Mouse (Mus musculus) stomach, embryonic 15.5 days (tissue): ENCODE measurements around the gene Dysf. TPM values are rescaled to one million over a fixed set of nuclear protein-coding genes. Genes with fewer than 3 reads are reported as not detected.

Experiments
- ATAC-seq: fragments of 200-750 bp; cut with Nextera tagmentation; 2 replicates; pipeline ENCODE4 v1.8.0; 2017; ENCODE audit warnings: low read depth, moderate number of reproducible peaks, moderate TSS enrichment; ENCODE audit not compliant: insufficient read depth, low FRiP score
- H3K27ac ChIP-seq: fragments of 300-500 bp; sonication (generic); 2 replicates; pipeline ENCODE4 v1.5.1; 2015; ENCODE audit warnings: mild to moderate bottlenecking, inconsistent platforms
- H3K27me3 ChIP-seq: fragments of 300-500 bp; sonication (generic); replicated peaks from 2 replicates; pipeline ENCODE4 v1.6.1; 2015; ENCODE audit warnings: inconsistent platforms
- H3K36me3 ChIP-seq: fragments of 300-500 bp; sonication (generic); 2 replicates; pipeline ENCODE4 v1.6.1; 2015; ENCODE audit warnings: inconsistent platforms
- H3K4me1 ChIP-seq: fragments of 300-500 bp; sonication (generic); 2 replicates; pipeline ENCODE4 v1.6.1; 2015; ENCODE audit warnings: inconsistent platforms
- H3K4me2 ChIP-seq: fragments of 300-500 bp; sonication (generic); 2 replicates; pipeline ENCODE4 v1.6.1; 2015; ENCODE audit warnings: mild to moderate bottlenecking, inconsistent platforms
- H3K4me3 ChIP-seq: fragments of 300-500 bp; sonication (generic); replicated peaks from 2 replicates; pipeline ENCODE4 v1.5.1; 2015; ENCODE audit warnings: inconsistent platforms
- H3K9ac ChIP-seq: fragments of 300-500 bp; sonication (generic); 2 replicates; pipeline ENCODE4 v1.6.1; 2015; ENCODE audit warnings: inconsistent platforms
- H3K9me3 ChIP-seq: fragments of 300-500 bp; sonication (generic); 2 replicates; pipeline ENCODE4 v1.6.1; 2016; ENCODE audit warnings: inconsistent platforms
- WGBS: fragments of 180-500 bp; shearing (Covaris S2); methylation state at CpG from one replicate; pipeline ENCODE4 v1.1.7; 2015; 5-methylcytosine and 5-hydroxymethylcytosine counted together
- polyA plus RNA-seq: library from polyadenylated mRNA; unstranded; fragments of >200 nt; fragmentation: Nextera tagmentation; extraction: Ambion mirVana; gene quantifications from 2 replicates; pipeline ENCODE4 v1.2.1, GENCODE M21; 2015

Dysf gene
- polyA plus RNA-seq, 1 experiment from 2014 or later = 8.2 TPM

DNA sequence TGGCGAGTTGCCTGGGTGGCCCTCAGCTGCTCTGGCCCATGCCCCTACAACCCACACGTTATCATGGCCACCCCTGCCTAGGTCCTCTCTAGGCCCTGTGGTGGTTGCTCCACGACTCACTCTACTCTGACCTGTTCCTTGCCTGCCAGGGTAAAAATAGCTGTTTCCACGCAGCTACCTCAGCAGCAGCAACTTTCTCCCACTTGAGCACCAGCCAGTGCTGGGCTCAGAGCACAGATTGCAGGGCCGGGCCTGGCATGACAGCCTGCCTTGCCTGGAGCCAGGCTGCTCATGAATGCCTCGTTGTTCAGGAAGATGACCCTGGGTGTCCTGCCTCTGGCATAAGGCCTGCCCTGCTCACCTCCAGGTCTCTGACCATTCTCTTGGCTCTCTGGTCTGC is 217.2 kb downstream of the Dysf start:
- H3K4me2 ChIP-seq = no peak overlapping the region
- no peak overlapping the region for H3K4me3 ChIP-seq
- H3K9ac ChIP-seq = no peak overlapping the region
- no peaks in the 10 kb centered on the region for H3K36me3 ChIP-seq
- WGBS = 73% methylated on average over 6 of the region's 6 CpGs
- no peak for ATAC-seq
- no peaks in the 10 kb centered on the region for H3K27me3 ChIP-seq
- H3K9me3 ChIP-seq = no peaks in the 10 kb centered on the region
- no peak overlapping the region for H3K27ac ChIP-seq
- H3K4me1 ChIP-seq = no peaks in the 10 kb centered on the region

DNA sequence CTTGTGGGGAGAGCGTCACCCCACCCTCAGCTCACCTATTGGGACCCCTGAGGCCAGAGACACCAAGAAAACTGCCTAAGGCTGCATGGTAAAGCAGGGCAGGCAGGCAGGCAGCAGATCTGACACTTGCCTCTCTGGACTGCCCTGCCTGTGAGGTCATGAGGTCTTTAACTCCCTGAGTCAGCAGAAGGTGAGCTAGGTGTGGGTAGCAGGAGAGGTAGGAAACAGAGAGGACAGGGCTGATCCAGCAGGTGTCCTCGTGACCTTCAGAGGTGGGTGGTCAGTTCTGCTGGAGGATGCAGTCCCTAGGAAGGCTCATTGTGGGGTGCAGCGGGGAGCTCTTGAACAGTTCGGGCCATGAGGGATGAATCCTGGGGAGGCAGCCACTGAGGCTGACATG is 219.8 kb downstream of the Dysf start:
- no peak for ATAC-seq
- Histone ChIP-seq H3K27ac (no peak overlapping the region), H3K36me3 (no peaks in the 10 kb centered on the region), H3K4me1 (no peaks in the 10 kb centered on the region; the same call in 1 of the 2 replicates), H3K4me2 (no peak overlapping the region), H3K27me3 (no peaks in the 10 kb centered on the region), H3K9me3 (no peaks in the 10 kb centered on the region), H3K4me3 (no peak overlapping the region), H3K9ac (no peak overlapping the region)
- WGBS = 76% methylated on average over 4 of the region's 4 CpGs

DNA sequence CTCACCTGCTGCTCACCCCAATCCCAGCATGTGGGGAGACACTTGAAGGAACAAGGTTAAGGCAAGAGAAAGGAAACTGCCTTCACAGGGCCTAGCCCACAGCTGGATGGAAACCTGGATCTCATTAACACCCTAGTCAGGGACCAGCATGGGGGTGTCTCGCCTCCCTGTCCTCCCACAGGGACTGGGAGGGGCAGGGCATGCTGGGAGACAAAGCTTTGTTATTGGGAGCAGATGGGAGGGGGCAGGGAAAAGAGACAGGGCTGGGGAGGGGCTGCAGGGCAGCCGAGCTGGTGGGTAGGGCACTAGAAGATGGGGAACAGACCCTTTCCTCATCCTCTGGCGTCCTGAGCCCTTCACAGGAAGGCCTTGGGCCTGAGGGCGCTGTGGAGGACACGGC is 220.4 kb downstream of the Dysf start:
- Histone ChIP-seq H3K27me3 (no peaks in the 10 kb centered on the region), H3K9me3 (no peaks in the 10 kb centered on the region), H3K9ac (no peak overlapping the region), H3K4me2 (no peak overlapping the region), H3K27ac (no peak overlapping the region), H3K36me3 (no peaks in the 10 kb centered on the region), H3K4me1 (no peaks in the 10 kb centered on the region; the same call in 1 of the 2 replicates), H3K4me3 (no peak overlapping the region)
- no peak for ATAC-seq
- WGBS = 49% methylated on average over 5 of the region's 5 CpGs

DNA sequence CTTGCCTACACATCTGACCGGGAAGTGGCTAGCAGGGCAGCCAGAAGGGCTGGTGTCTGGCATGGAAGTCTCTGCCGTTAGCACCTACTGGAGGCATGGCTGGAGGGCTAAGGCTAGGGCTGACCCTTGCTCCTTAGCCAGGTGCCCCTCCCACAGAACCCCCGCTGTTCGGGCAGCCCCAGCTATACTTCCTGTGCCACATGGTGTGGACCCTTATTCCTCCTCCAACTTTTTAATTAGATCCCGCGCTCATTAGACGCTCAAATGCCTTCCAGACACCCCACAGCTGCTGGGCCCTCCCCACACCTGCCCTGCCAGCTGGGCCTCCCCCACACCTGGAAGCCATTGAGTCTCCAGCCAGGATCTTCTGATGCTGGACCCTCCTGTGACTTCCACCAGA is 221.3 kb downstream of the Dysf start:
- ATAC-seq = no peak
- no peak overlapping the region for H3K4me3 ChIP-seq
- H3K9me3 ChIP-seq = no peaks in the 10 kb centered on the region
- no peaks in the 10 kb centered on the region; the same call in 1 of the 2 replicates for H3K4me1 ChIP-seq
- WGBS = 56% methylated on average over 7 of the region's 7 CpGs
- H3K4me2 ChIP-seq = no peak overlapping the region
- H3K27ac ChIP-seq = no peak overlapping the region
- H3K27me3 ChIP-seq = no peaks in the 10 kb centered on the region
- H3K36me3 ChIP-seq = no peaks in the 10 kb centered on the region
- no peak overlapping the region for H3K9ac ChIP-seq

DNA sequence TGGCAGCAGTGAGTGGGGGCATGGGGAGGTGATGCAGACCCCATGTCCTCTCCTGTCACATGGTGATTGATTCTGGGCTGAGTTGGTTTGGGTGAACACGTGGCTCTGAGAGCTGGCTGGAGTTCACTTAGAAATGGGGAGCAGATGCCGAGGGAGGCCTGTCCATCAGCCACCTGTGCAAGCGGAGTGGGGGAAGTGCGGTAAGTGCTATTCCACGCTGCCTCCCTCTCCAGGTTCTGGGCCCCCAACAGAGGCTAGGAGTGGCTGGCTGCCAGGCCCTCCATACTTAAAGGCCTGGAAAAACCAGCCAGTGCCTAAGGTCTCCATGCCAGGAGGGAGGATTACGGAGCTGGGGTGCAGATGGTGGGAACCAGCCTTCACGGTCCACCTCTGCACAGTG is 222.7 kb downstream of the Dysf start:
- Histone ChIP-seq H3K4me3 (no peak overlapping the region), H3K36me3 (no peaks in the 10 kb centered on the region), H3K9me3 (no peaks in the 10 kb centered on the region), H3K4me1 (no peaks in the 10 kb centered on the region; the same call in 1 of the 2 replicates), H3K27me3 (no peaks in the 10 kb centered on the region), H3K27ac (no peak overlapping the region), H3K9ac (no peak overlapping the region), H3K4me2 (no peak overlapping the region)
- 54% methylated on average over 7 of the region's 7 CpGs for WGBS
- no peak for ATAC-seq

DNA sequence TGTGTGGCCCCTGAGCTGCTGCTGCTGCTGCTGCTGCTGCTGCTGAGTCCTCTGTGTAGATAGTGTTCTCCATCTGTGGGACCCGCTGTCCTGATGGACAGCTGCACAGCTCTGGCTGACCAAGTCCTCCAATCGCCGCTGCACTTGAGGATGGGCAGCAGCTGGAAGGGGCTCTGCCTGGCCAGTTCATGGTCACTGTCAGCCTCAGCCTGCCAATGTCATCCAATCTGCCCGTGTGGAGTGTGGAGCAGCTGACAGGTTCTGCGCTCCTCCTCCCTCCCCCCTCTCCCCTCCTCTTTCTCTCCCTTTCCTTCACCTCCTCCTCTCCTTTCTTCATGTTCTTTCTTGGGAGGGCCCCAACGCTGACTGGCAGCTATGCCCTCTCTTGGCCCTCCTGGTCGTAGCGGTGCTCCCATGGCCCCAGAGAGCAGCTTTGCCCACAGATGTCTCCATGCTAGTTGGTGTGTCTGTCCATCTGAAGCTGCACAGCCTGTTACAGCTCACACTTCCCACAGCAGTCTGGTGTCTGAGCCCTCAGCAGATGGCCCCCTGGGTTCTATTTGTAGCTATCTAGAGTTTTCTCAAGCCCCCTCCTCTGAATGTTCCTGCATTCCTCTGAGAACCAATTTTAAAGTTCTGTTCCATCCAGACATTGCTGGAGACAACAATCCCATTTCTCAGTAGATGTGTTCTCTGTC is 223.8 kb downstream of the Dysf start:
- Histone ChIP-seq H3K27ac (no peak overlapping the region), H3K36me3 (no peaks in the 10 kb centered on the region), H3K27me3 (no peaks in the 10 kb centered on the region), H3K4me3 (no peak overlapping the region), H3K9ac (no peak overlapping the region), H3K4me1 (no peaks in the 10 kb centered on the region; the same call in 1 of the 2 replicates), H3K9me3 (no peaks in the 10 kb centered on the region), H3K4me2 (no peak overlapping the region)
- no peak for ATAC-seq
- 46% methylated on average over 8 of the region's 8 CpGs for WGBS

DNA sequence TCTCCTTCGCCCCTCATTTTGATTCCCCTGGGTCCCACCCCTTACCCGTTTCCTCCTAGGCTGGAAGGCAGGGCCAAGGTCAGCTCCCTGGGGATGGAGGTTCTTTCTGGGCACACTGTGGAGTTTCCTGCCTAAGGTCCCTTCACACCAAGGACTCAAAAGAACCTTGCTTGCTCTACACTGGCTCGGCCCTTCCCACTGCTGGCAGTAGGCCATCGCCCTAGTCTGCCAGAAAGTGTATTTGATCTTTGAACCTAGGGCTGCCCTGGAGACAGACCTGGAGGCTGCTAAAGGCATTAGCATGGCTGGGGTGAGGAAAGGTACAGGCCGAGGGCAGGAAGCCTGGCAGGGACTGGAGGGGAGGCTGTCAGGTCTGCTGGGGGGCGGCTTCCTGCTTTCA is 225.4 kb downstream of the Dysf start:
- no peaks in the 10 kb centered on the region for H3K9me3 ChIP-seq
- no peak for ATAC-seq
- no peak overlapping the region for H3K9ac ChIP-seq
- H3K4me2 ChIP-seq = no peak overlapping the region
- H3K4me1 ChIP-seq = no peaks in the 10 kb centered on the region; the same call in 1 of the 2 replicates
- no peaks in the 10 kb centered on the region for H3K27me3 ChIP-seq
- WGBS = 58% methylated on average over 6 of the region's 6 CpGs
- H3K36me3 ChIP-seq = no peaks in the 10 kb centered on the region
- H3K4me3 ChIP-seq = no peak overlapping the region
- H3K27ac ChIP-seq = no peak overlapping the region

DNA sequence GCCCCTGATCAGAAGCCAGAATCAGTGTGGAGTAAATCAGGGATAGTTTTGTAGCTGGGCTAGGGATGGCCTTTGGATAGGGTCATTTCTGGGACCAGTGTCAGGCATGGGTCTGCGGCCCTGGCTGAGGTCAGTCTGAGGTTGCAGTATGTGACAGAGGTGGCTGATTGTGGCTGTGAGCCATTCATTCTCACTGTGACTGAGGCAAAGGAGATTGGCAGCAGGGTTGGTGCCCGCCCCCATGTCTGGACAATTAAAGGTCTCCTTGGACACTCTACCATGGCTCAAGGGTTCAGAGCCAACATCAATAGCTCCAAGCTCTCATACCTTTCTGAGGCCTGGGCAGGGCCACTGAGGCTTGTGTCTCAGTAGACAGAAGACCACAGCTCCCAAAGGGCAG is 227.0 kb downstream of the Dysf start:
- H3K9ac ChIP-seq = no peak overlapping the region
- H3K4me2 ChIP-seq = no peak overlapping the region
- H3K9me3 ChIP-seq = no peaks in the 10 kb centered on the region
- no peak for ATAC-seq
- H3K27me3 ChIP-seq = no peaks in the 10 kb centered on the region
- H3K4me3 ChIP-seq = no peak overlapping the region
- no peaks in the 10 kb centered on the region; the same call in 1 of the 2 replicates for H3K4me1 ChIP-seq
- no peaks in the 10 kb centered on the region for H3K36me3 ChIP-seq
- WGBS = 85% methylated on average over 2 of the region's 2 CpGs
- H3K27ac ChIP-seq = no peak overlapping the region

DNA sequence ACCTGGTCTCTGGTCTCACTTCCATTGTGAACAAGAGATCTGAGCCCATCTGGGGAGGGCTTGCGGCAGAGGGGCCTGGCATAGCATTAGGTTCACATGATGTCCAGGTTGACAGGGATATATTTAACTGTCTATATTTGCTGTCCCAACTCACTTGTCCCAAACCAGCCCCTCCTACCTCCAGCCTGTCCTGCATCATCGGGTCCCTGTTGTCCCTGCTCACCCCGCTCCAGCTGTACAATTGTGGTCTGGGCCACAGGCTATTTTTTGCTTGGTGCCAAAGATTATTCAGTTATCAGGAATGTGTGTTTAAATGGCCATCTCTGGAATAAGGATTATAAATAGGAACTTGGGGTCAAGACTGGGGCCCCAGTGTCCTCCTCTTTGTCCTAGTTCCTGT is 235.0 kb downstream of the Dysf start:
- Histone ChIP-seq H3K9me3 (no peaks in the 10 kb centered on the region), H3K9ac (no peak overlapping the region), H3K36me3 (no peaks in the 10 kb centered on the region), H3K27me3 (no peaks in the 10 kb centered on the region), H3K4me1 (no peaks in the 10 kb centered on the region), H3K27ac (no peak overlapping the region), H3K4me2 (no peak overlapping the region), H3K4me3 (no peak overlapping the region)
- ATAC-seq = no peak
- 89% methylated on average over 3 of the region's 3 CpGs for WGBS

DNA sequence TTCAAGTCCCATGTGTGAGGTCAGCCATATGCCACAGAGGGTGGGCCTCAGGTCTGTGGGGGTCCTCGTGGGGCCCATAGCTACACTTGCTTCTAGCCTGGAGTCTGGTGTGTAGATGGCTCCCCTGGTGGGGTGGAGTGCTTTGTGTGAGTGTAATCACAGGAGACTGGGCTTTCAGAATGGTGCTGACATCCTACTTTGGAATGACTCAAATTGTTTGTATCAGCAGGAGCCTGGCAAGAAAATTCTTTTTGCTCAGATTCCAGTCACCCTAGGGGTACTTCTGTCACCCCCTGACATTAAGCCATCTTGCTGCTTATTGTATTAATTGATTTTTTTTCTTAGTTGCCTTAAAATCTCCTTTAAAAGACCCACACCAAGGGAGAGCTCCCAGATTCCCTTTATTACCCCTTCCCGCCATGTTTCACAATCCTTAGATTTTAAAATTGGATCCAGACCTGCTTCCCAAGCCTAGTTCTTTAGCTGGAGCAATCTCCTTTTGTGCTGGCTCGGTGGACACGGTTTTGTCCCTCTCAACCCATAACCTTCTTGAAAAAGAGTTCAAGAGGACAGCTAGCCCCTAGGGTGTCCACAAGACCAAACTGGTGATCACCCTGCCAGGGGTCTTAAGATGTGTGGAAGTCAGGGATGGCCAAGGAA is 237.8 kb downstream of the Dysf start:
- no peak overlapping the region for H3K9ac ChIP-seq
- H3K4me1 ChIP-seq = no peaks in the 10 kb centered on the region
- ATAC-seq = no peak
- H3K9me3 ChIP-seq = no peaks in the 10 kb centered on the region
- no peak overlapping the region for H3K4me3 ChIP-seq
- H3K27ac ChIP-seq = no peak overlapping the region
- no peaks in the 10 kb centered on the region for H3K36me3 ChIP-seq
- H3K4me2 ChIP-seq = no peak overlapping the region
- WGBS = 77% methylated on average over 4 of the region's 4 CpGs
- H3K27me3 ChIP-seq = no peaks in the 10 kb centered on the region

DNA sequence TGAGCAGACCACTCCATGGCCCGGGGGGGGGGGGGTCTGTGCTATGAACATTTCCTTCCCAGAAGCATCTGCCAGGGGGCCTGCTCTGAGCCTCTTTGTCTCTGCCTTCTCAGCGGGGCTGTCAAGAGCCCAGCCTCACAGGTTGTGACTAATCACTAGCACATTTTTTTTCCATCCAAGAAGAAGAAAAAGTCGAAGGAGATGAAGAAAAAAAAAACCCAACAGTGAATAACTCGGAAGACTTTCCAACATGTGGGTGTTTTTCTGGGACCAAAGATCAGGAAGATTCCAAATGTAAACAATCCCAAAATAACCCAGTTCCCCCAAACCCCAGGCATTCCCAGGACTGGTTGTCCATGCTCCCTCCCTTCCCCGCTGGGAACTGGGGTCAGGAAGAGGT is 238.6 kb downstream of the Dysf start:
- 45% methylated on average over 5 of the region's 5 CpGs for whole genome bisulfite sequencing
- no peak for ATAC-seq
- no peaks in the 10 kb centered on the region for H3K27me3 ChIP-seq

More for the DNA sequence above, 238.6 kb downstream of the Dysf start:
- no peak overlapping the region for H3K4me2 ChIP-seq
- H3K27ac ChIP-seq = no peak overlapping the region
- H3K36me3 ChIP-seq = no peaks in the 10 kb centered on the region
- no peaks in the 10 kb centered on the region for H3K4me1 ChIP-seq
- no peak overlapping the region for H3K9ac ChIP-seq
- no peaks in the 10 kb centered on the region for H3K9me3 ChIP-seq
- no peak overlapping the region for H3K4me3 ChIP-seq
